In the genomic region with DNA sequence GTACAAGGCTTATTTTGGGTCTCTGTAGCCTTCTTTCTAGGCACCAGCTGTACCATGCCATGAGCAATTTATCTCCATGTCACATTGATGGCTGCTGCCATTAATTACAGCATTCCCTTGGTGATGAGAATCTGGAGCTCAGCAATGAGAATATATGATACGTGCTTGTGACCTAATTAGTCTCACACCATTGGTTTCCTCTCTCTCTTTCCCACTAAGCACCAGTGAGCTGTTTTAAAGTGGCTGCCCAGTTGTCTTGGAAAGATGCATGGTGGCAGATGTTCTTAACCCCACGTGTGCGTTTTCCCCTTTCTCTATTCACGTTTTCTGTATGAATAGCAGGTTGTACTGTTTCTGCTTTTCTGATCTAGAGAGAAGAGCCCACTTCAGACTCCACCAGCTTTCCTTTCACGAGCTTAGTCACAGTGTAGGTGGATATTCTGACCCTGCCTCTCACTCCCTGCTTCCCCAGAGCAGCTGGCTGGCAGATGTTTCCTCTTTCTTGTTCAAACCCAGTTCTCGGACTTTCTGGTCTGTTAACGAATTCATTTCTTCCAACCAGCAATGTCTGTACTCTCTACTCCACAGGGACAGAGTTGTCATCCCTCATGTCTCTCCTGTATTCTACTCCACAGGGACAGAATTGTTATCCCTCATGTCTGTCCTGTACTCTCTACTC, we compare ENCODE assay signal across 12 mouse cellular contexts. TPM values are rescaled to one million over a fixed set of nuclear protein-coding genes. Genes with fewer than 3 reads are reported as not detected.
DNase-seq lines count a peak whose midpoint lies in the region; ATAC-seq lines count a peak whose summit lies in the region.
"Had no signal": no experiment of that assay in that cellular context is flagged by ENCODE, and none has a peak within 500 bp of the region (broad histone marks: within the 10 kb centered on the region; RNA-seq: fewer than 3 reads in every experiment).

No protein-coding gene starts in this region.

- H3K27me3 ChIP-seq in hindbrain, embryonic 10.5 days (ENCODE audit: insufficient read depth, poor library complexity, severe bottlenecking): no peaks in the 10 kb centered on the region
- no peaks in the 10 kb centered on the region for H3K27me3 ChIP-seq in midbrain, embryonic 13.5 days
- H3K27me3 ChIP-seq in liver, embryonic 12.5 days (replicated peaks): no peaks in the 10 kb centered on the region
- H3K27me3 ChIP-seq: embryonic facial prominence, embryonic 13.5 days had no signal

- DNase-seq in A20 (ENCODE audit: low read depth, low spot score): peak; percentile 79
- peak; percentile 45 for DNase-seq in embryo, embryonic 10.5 days (ENCODE audit: low spot score)
- peak; percentile 13 for DNase-seq in hindbrain, embryonic 10.5 days (ENCODE audit: low spot score)
- no peak for DNase-seq in layer of hippocampus, postnatal 10 days (ENCODE audit: low spot score in 2 of 2)
- DNase-seq in thymus, postnatal 36 days: no peak
- no peak for DNase-seq in left cerebral cortex, adult 18-20 months (ENCODE audit: low spot score in 2 of 2)
- DNase-seq: adrenal gland, adult 2 months; kidney, adult 9 months; thymus, postnatal 14 days had no signal

- no peak overlapping the region for H3K9ac ChIP-seq in midbrain, embryonic 13.5 days (replicated peaks)
- no peak overlapping the region for H3K9ac ChIP-seq in liver, embryonic 12.5 days
- H3K9ac ChIP-seq: embryonic facial prominence, embryonic 13.5 days had no signal

- peak; percentile 90 for ATAC-seq in midbrain, embryonic 13.5 days
- ATAC-seq in liver, embryonic 12.5 days: no peak

- peaks cover 5% of the 10 kb centered on the region; the same call in 1 of the 2 replicates for H3K36me3 ChIP-seq in hindbrain, embryonic 10.5 days
- H3K36me3 ChIP-seq in midbrain, embryonic 13.5 days: 0 out of 2 replicates have a peak, but pooled peaks cover 4% of the 10 kb centered on the region
- H3K36me3 ChIP-seq in liver, embryonic 12.5 days: peaks cover 28% of the 10 kb centered on the region

- WGBS in hindbrain, embryonic 10.5 days: 60% methylated on average over 7 of the region's 7 CpGs
- 49% methylated on average over 7 of the region's 7 CpGs for WGBS in midbrain, embryonic 13.5 days
- WGBS in liver, embryonic 12.5 days (ENCODE audit: insufficient replicate concordance): 49% methylated on average over 7 of the region's 7 CpGs

- H3K4me2 ChIP-seq in midbrain, embryonic 13.5 days (replicated peaks): no peak overlapping the region
- no peak overlapping the region for H3K4me2 ChIP-seq in liver, embryonic 12.5 days
- H3K4me2 ChIP-seq: embryonic facial prominence, embryonic 13.5 days had no signal

- H3K4me1 ChIP-seq in hindbrain, embryonic 10.5 days (replicated peaks): 0 out of 2 replicates have a peak, but pooled peaks cover 7% of the 10 kb centered on the region
- peaks cover 16% of the 10 kb centered on the region for H3K4me1 ChIP-seq in midbrain, embryonic 13.5 days (replicated peaks)
- H3K4me1 ChIP-seq in liver, embryonic 12.5 days: peaks cover 12% of the 10 kb centered on the region
- H3K4me1 ChIP-seq: embryonic facial prominence, embryonic 13.5 days had no signal

- H3K4me3 ChIP-seq in hindbrain, embryonic 10.5 days: no peak overlapping the region
- H3K4me3 ChIP-seq in midbrain, embryonic 13.5 days (replicated peaks): no peak overlapping the region
- no peak overlapping the region for H3K4me3 ChIP-seq in liver, embryonic 12.5 days
- H3K4me3 ChIP-seq: embryonic facial prominence, embryonic 13.5 days had no signal

- H3K9me3 ChIP-seq in hindbrain, embryonic 10.5 days: no peaks in the 10 kb centered on the region; the same call in 1 of the 2 replicates
- no peaks in the 10 kb centered on the region for H3K9me3 ChIP-seq in midbrain, embryonic 13.5 days
- H3K9me3 ChIP-seq in liver, embryonic 12.5 days (replicated peaks): no peaks in the 10 kb centered on the region
- H3K9me3 ChIP-seq: embryonic facial prominence, embryonic 13.5 days had no signal

- peak overlapping the region; percentile 62; the same call in 1 of the 2 replicates for H3K27ac ChIP-seq in hindbrain, embryonic 10.5 days
- H3K27ac ChIP-seq in midbrain, embryonic 13.5 days: 0 out of 2 replicates have a peak overlapping the region, but pooled peaks have one; percentile 41
- no peak overlapping the region for H3K27ac ChIP-seq in liver, embryonic 12.5 days
- H3K27ac ChIP-seq: embryonic facial prominence, embryonic 13.5 days had no signal

RNA-seq across cellular contexts. Expression of gene Nab1, which starts 29.5 kb away (rescaled TPM):
- 3.8 and 4.3 TPM in 2 replicates for polyA plus RNA-seq in hindbrain, embryonic 10.5 days (2016; fragmentation: Nextera tagmentation; extraction: Ambion mirVana)
- 3.9 and 4.5 TPM in 2 replicates for polyA plus RNA-seq in midbrain, embryonic 13.5 days (2015; fragmentation: Nextera tagmentation; extraction: Ambion mirVana)
- 10 to 100 TPM; 31.2 to 32.2 TPM for total RNA-seq in layer of hippocampus, postnatal 10 days (2021)
- 17.4 and 18.0 TPM in 2 replicates for polyA plus RNA-seq in liver, embryonic 12.5 days (2016; fragmentation: Nextera tagmentation; extraction: Ambion mirVana)
- total RNA-seq in left cerebral cortex, adult 18-20 months (2021): 10 to 100 TPM; 37.3 to 41.6 TPM

Comparison
In these comparisons a context has a peak if more than half of its experiments do, and no peak if none do; other contexts are left out.
1. DNase-seq: peak in A20 (single experiment), embryo, embryonic 10.5 days (single experiment) and hindbrain, embryonic 10.5 days (single experiment); none in layer of hippocampus, postnatal 10 days (0 of 2), thymus, postnatal 36 days (0 of 2) and left cerebral cortex, adult 18-20 months (0 of 2).